Mouse (Mus musculus): ENCODE data around the gene Sema4g. TPM values are rescaled to one million over a fixed set of nuclear protein-coding genes. Genes with fewer than 3 reads are reported as not detected.
"Not testable (repeated sequence)": the region's sequence is repeated elsewhere in the genome, so short reads cannot be mapped to it uniquely, and the experiment has no call there.

Sema4g gene
- total RNA-seq, 2 experiments from 2014 or later, result 17.7 to 25.8 TPM

DNA sequence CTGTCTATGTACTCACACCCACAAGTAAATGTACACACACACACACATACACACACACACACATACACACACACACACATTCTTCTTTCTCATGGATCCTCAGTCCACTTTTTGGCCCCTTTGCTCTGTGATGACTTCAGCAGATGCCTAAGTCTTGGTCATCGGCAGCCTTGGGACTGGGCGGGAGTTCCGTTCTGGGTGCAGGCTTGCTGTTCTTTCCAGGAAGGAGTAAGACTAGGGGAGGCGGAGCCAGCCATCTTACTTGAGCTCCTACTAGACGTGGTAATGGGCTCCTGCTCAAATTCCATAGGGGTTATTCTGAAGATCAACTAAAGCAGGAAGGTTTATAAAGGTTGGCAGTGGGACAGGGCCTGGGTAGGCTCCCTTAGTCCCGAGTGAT, 31.4 kb downstream of the Sema4g start:
- no peak for DNase-seq (ENCODE audit: low spot score in 2 of 2)
- intact Hi-C loops (cut with DNase I), result no loop called here

DNA sequence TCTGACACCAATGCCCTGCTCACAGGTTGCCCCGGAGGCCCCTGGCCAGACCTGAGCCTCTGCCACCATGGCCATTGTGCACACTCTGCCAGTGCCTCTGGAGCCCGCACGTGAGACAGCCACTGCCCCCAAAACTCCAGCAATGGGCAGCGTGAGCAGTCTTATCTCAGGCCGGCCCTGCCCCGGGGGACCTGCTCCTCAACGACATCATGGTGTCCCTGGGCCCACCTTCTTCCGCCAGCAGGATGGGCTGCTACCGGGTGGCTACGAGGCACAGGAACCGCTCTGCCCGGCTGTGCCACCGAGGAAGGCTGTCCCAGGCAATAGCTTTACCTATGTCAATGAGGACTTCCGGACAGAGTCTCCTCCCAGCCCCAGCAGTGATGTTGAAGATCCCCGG, 32.5 kb downstream of the Sema4g start:
- no peak for DNase-seq (ENCODE audit: low spot score in 2 of 2)
- intact Hi-C loops (cut with DNase I), result no loop called here

DNA sequence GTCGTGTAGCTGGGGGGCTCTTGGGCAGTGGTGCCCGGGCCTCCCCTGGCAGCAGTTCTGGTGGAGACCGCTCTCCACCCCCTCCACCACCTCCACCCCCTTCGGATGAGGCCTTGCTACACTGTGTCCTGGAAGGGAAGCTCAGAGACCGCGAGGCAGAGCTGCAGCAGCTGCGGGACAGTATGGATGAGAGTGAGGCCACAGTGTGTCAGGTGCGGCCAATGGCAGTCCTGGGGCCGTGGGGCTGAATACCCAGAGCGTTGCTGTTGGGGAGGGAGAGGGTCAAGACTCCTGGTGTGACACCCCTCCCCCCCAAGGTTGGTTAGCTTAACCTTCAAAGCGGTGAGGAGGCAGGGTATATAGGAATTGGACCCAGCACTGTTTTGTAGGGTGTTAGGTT, 35.1 kb downstream of the Sema4g start:
- intact Hi-C loops (cut with DNase I), result no loop called here
- no peak for DNase-seq (ENCODE audit: low spot score in 2 of 2)

DNA sequence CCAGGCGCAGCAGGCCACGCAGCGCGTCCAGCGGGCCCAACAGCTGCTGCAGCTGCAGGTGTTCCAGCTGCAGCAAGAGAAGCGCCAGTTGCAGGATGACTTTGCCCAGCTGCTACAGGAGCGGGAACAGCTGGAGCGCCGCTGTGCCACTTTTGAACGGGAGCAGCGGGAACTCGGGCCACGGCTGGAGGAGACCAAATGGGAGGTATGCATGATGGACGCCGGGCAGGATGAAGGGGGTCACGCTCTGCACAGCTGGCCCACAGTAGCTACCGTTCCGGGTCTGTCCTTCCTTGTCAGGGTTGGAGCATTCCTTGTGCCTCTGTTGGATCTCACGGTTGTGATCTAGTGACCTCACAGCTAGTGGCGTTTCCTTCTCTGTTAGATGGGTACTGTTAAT, 35.9 kb downstream of the Sema4g start:
- intact Hi-C loops (cut with DNase I), result no loop called here
- no peak for DNase-seq (ENCODE audit: low spot score in 2 of 2)

GRCm38 (mm10) chr19:45025937-45026568, 37.2 kb downstream of the Sema4g start:
- no peak for DNase-seq (ENCODE audit: low spot score in 2 of 2)
- intact Hi-C loops (cut with DNase I), result no loop called here

DNA sequence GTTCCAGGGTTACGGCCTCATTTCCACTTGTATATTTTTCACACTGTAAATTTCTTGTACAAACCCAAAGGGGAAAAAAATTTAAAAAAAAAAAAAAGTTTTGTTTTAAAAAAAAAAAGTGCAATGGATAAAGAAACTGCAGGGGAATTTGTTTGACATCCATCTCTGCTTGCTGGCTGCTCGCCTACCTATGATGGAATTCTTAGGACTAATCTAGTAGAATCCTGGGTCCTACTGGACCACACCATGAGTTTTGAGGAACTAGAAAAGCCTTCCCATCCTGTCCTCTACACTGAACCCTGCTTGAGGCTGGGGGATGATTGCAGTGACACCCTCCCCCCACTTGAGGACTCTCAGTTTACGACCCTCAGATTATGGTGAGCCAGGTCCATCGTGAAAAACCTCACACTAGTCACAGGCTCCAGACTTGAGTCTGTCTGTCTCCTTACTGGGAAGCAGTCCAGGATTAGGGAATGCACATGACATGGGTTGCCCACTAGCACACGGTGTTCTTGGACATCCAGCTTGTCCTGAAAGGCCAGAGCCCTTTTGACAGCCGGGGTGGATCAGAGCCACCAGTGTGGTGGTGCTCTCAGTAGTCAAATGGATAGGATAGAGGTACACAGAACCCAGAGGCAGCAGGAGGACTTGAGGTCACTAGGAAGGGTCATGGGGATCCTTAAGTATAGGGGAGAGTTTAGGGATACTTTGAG, 38.2 kb downstream of the Sema4g start:
- intact Hi-C loops (cut with DNase I), result no loop called here
- no peak for DNase-seq (ENCODE audit: low spot score in 2 of 2)

DNA sequence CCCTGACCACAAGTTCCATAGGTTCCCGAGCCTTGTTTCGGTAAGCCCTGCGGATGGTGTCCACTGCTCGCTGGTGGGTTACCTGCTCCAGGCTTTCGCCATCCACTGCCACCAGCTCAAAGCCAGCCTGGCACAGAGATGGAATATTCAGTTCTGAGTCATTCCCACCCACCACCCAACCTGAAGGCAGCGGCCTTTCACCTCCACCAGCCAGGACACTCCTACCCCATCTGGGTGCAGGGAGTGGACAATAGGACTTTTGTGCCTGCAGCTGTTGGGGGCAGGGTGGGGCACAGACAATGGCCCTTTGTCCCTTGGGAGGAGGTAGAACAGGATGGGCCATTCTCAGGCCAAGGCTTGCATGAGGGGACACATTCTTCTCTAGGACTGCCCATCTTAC, 38.9 kb downstream of the Sema4g start:
- peak in 1 of 2 experiments; percentile 15 for DNase-seq (ENCODE audit: low spot score in 2 of 2)
- intact Hi-C loops (cut with DNase I), result no loop called here

- DNase-seq (ENCODE audit: low spot score in 2 of 2), result no peak
- intact Hi-C loops (cut with DNase I), result no loop called here
These were observed 39.8 kb downstream of the Sema4g start for GRCm38 (mm10) chr19:45028746-45029145.

DNA sequence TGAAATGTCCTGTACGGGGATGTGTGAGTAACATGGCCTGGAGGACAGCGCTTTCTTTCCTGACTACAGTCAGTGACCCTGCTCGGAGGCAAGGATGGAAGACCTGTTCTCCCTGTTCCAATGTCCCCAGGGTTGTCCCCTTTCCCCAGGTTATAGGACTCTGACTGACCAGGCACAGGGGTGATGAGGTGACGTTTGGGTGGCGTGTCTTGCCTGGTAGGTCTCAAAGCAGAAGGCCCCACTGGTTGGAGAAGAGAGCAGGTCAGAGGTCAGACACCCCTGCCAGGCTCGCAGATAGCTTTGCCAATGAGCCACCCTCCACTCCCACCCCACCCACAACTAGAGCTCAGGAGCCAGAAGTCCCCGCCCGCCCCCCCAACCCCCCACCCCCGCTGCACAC, 40.7 kb downstream of the Sema4g start:
- DNase-seq (ENCODE audit: low spot score in 2 of 2), result no peak
- intact Hi-C loops (cut with DNase I), result no loop called here

DNA sequence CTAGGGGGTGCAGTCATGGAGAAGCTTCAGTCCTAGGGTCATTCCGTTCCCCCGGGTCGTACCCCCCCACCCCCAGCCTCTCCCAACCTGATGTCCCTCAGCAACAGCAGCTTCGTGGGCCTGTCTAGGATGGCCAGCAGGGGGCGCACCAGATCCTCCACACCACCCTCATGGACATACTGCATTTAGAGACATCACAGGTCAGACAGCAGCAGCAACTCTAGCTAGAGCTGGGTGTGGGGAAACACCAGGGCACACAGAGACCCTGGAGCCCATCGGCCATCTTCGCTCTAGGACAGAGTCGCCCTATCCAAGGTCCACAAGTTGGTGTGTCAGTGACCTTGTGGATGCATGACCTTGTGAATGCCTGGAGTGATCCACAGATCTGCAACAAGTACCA, 41.2 kb downstream of the Sema4g start:
- peak in 1 of 2 experiments; percentile 52 for DNase-seq (ENCODE audit: low spot score in 2 of 2)
- intact Hi-C loops (cut with DNase I), result loop anchor here (2.0 kb wide), 1 partner anchor 13 kb away; no protein-coding TSS in a partner anchor

DNA sequence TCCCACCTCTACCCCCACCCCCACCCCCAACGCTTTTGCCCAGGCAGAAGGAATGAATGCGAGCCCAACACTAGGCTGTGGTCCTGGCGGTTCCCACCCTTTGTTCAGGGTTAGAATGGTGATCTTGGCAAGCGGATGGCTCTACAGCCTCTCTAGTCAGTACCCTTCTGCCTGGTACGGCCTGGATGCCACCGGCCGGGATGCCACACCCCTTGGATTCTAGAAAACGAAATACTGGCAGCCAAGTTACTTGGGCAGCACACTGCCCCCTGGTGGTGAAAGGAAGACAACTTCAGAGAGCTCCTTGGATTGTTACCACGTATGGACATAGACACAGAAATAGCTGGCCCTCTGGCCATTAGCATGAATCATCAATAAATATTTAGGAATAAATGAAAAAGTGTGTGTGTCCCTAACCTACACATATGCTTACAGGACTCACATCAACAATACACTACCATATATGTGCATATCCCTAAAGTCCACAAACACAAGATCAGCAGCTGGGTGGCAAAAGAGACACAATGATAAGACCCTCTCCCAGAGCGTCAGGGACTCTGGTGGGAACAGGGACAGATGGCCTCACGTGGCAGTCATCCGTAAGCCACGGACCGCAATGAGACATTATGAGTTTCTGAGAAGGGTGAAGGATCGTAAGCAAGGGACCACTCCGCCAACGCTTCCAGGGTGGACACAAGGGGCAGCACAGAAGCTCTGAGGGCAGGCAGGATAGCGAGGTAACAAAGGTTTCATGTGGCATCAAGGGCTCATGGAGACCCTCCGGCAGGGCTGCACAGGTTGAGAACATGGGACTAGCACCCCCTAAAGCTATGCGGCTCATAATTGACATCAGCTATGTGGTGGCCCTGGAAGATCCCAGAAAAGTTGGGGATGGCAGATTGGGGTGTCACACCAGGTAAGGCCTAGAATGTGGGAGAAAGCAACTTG, 42.1 kb downstream of the Sema4g start:
- DNase-seq (ENCODE audit: low spot score in 2 of 2), result peak; percentile 65 to 75

DNA sequence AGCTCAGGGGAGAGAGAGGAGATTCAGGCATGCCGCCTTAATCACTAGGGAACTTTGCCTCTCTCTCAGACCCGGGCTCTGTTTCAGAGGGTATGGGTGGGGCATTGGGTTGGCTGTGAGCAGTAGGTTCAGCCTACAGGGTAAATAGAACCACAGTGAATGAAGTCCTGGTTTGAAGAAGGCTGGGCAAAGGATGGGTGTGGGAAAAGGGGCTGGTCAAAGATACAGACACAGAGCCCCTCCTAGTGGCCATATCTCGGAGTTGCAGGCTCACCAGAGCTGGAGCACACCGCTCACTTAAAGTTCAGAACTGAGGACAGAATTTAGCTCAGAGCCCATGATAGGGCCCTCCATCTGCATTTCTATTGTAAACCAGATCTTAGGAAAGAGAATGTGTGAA, 42.9 kb downstream of the Sema4g start:
- intact Hi-C loops (cut with DNase I), result loop anchor here (2.0 kb wide), 1 partner anchor 15 kb away; no protein-coding TSS in a partner anchor

More for the DNA sequence above, 42.1 kb downstream of the Sema4g start:
- intact Hi-C loops (cut with DNase I), result loop anchor here (2.0 kb wide), 1 partner anchor 14 kb away; no protein-coding TSS in a partner anchor

DNA sequence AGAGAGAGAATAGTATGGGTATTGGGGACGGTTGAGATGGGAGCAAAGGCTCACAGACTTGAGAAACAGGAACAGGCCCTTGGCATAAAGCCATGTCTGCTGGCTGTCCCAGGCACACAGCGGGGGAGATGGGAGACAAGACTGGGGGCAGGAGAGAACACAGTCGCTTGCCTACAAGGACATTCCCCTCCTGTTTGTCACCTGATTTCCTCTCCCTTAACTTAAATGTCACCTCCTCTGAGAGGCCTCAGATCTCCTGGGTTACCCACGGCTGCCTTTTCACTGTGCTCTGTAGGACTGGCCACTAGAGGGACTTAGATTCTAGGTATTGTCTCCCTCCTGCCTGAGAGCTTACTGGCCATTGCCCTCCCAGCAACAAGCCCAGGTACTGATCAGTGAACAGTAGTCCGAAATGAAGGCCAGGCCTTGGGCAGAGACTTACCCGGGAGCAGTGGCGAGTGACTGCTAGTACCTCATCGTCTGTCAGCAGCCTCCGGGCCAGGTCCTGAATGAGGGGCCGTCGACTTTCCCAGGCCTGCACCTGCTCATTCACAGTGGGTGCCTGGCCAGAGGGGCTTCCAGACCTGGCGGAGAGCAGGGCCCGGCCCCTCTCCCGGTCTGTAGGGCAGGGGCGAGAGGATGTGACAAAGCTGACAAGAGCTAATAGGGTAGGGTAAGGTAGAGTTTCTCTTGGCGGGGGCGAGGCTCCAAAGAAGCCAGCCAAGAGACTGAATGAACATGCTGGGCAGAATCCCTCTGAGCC, 43.9 kb downstream of the Sema4g start:
- no peak for DNase-seq (ENCODE audit: low spot score in 2 of 2)
- intact Hi-C loops (cut with DNase I), result no loop called here

More for the DNA sequence above, 42.9 kb downstream of the Sema4g start:
- peak in 1 of 2 experiments; percentile 70 for DNase-seq (ENCODE audit: low spot score in 2 of 2)

DNA sequence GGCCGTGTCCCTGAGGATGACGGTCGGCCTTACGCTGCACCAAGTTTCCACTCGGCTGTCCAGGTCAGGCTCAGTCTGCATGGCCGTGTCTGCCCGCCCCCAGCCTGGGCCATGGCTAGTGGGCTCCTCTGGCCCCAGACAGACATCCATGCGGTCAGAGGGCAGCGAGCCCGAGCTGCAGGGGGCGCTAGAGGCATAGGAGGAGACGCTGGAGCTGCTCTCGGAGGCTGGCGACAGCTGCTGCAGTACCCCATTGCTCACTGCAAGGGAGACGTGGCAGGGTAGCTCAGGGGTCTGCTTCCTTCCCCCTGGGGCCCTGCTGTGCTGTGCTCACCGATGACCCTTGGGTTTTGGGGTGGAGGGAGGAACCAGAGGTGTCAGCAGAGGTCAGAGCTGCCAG, 48.0 kb downstream of the Sema4g start:
- DNase-seq (ENCODE audit: low spot score in 2 of 2), result no peak
- intact Hi-C loops (cut with DNase I), result no loop called here

- intact Hi-C loops (cut with DNase I); DNase-seq (ENCODE audit: low spot score in 2 of 2): not testable (repeated sequence)
These were observed 49.3 kb downstream of the Sema4g start for GRCm38 (mm10) chr19:45038198-45038597.

DNA sequence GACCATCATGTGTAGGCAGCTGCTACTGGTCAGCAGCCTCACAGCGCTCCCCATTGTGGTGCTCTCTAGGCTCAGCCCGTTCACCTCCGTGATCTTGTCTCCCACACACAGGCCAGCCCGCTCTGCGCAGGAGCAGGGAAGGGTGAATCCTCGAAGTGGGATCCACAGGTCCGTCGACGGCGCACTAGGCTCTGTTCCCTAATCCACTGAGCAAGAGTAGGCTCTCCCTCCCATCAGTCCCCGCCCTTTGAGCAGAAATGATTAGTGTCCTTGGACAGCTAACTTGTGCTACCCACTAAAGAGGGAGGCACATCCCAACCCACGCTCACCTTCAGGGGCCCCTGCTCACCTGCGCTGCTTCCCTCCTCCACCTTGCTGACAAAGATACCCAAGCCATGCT, 51.3 kb downstream of the Sema4g start:
- intact Hi-C loops (cut with DNase I), result no loop called here
- no peak for DNase-seq (ENCODE audit: low spot score in 2 of 2)

- DNase-seq (ENCODE audit: low spot score in 2 of 2), result no peak
- intact Hi-C loops (cut with DNase I), result no loop called here
These were observed 55.6 kb downstream of the Sema4g start for GRCm38 (mm10) chr19:45044389-45044927.

DNA sequence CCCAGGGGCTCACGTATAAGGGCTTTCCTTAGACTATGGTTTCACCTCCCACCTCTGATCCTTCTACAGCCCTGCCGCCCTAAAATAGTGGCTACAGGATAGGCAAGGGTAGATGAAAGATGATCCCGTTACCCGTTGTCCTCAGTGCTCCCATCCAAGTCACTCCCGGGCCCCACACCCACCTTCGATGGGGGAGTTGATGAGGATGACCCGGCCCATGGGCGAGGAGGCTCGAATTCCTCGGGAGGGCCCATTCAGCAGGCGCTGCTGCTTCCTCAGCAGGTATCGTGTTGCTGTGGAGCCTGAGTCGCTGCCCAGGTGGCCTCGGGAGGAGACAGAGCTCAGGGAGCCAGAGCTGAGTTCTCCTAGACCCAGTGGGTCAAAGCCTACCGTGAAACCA, 56.3 kb downstream of the Sema4g start:
- intact Hi-C loops (cut with DNase I), result no loop called here
- DNase-seq (ENCODE audit: low spot score in 2 of 2), result no peak

GRCm38 (mm10) chr19:45045651-45046050, 56.8 kb downstream of the Sema4g start, which contains the start of gene Pdzd7:
TSS of gene Pdzd7 (minus strand) at chr19:45045717.
- no peak for DNase-seq (ENCODE audit: low spot score in 2 of 2)
- intact Hi-C loops (cut with DNase I), result no loop called here
